Mouse (Mus musculus) heart, postnatal 0 days (tissue): ENCODE results near the gene Plekhh2.

ENCODE experiments used
- CTCF ChIP-seq: IDR thresholded peaks from 2 replicates; pipeline ENCODE4 v1.5.1; 2016; ENCODE audit warnings: antibody characterized with exemption, control low read depth, low read depth
- EP300 ChIP-seq: IDR thresholded peaks from 2 replicates; pipeline ENCODE4 v1.6.1; 2016; ENCODE audit warnings: antibody characterized with exemption, low read depth

- TF ChIP-seq CTCF (no peak), EP300 (no peak)
Observed at GRCm38 (mm10) chr17:84600051-84600983, 88.6 kb downstream of the Plekhh2 start.
